Mouse (Mus musculus) brain, adult 2 months (tissue): ENCODE results near the gene Lnpk.

Experiments
- DNase-seq: peaks from one replicate; pipeline ENCODE4 v3.0.0; 2011; ENCODE audit warnings: low read depth, low spot score

Lnpk gene

DNA sequence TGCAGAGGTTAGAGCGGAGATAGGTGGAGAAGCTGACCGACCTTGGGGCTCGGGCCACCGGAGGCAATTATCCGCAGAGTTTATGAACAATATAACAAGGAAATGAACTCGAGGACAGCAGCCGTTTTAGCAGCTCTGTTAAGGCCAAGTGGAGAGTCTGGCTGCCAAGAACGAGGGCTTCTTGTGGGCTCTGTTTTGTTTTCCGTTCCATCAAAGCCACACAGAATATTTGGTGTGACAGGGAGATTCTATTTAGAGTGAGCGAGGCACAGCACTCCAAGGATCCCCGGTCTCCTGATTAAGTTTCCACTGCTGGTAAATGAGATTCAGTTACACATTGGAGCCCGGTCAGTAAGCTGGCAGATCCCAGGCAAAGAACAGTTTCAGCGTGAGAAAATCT is 87.8 kb downstream of the Lnpk start:
- DNase-seq: no peak

- DNase-seq: no peak
Measured at GRCm38 (mm10) chr2:74490186-74490585, 89.0 kb downstream of the Lnpk start.

DNA sequence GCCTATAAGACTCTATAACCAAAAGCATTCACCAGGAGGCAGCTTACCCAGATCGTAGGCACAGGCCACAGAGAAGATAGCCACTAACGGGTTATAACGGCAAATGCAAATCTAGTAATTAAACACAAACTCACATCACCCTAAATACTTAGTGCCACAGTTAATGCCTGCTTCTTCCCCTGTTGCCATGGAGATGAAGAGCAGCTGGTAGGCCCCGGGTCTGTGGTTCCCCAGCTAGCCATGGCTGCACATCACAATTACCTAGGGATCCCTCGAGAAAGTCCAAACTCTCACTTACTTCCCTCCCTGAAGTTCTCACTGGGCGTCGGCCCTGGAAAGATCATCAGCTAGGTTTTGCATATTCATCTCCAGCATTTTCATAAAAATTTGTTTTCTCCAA is 90.8 kb downstream of the Lnpk start:
- peak; percentile 26 for DNase-seq

GRCm38 (mm10) chr2:74482651-74483050 is 96.6 kb downstream of the Lnpk start:
- DNase-seq: no peak

- DNase-seq: no peak
Measured at GRCm38 (mm10) chr2:74482086-74482485, 97.1 kb downstream of the Lnpk start.
